Mouse (Mus musculus) gastrocnemius, postnatal 36 days (tissue): ENCODE data around the gene Dhx34. TPM values are rescaled to one million over a fixed set of nuclear protein-coding genes. Genes with fewer than 3 reads are reported as not detected.
"Not testable (repeated sequence)": the region's sequence is repeated elsewhere in the genome, so short reads cannot be mapped to it uniquely, and the experiment has no call there.

Experiments
- DNase-seq, 2 experiments: peaks; one replicate each; pipeline ENCODE4 v3.0.0; 2022
- intact Hi-C: fragments of 180-260 bp; cut with DNase I; formaldehyde crosslinking; loops from one replicate; pipeline ENCODE4 v1.15.1; 2025
- long read RNA-seq, 2 experiments: library from polyadenylated mRNA; stranded (forward); transcript quantifications; one replicate each; pipeline ENCODE4 v2.0.0; 2021
- total RNA-seq, 2 experiments: library from RNA; stranded (reverse); gene quantifications; 2 replicates each; pipeline ENCODE4 v1.2.3; 2021

The Dhx34 gene
- total RNA-seq, result 1 to 10 TPM; 3.1 to 4.5 TPM
- long read RNA-seq, experiment 1, partial matches to known transcripts, result 0 of 2 reads
- long read RNA-seq, experiment 1, other reads (novel, unspliced or antisense), result 1 of 2 reads
- long read RNA-seq, experiment 2, partial matches to known transcripts, result 1 of 1 reads
- long read RNA-seq, experiment 2, other reads (novel, unspliced or antisense), result 0 of 1 reads

- DNase-seq, result peak; percentile 91 to 96
- intact Hi-C loops, result no loop called here
Observed at GRCm38 (mm10) chr7:16221582-16222272, at the start of gene Dhx34. Dhx34 (minus strand) TSS chr7:16222037.

- intact Hi-C loops, result loop anchor here (5.0 kb wide), 1 partner anchor 294 kb away; no protein-coding TSS in a partner anchor
Observed at GRCm38 (mm10) chr7:16271139-16271538, 49.3 kb upstream of the Dhx34 start.

GRCm38 (mm10) chr7:16266593-16266992 lies 44.8 kb upstream of the Dhx34 start:
- intact Hi-C loops, result not testable (repeated sequence)

More at GRCm38 (mm10) chr7:16271139-16271538, 49.3 kb upstream of the Dhx34 start:
- DNase-seq, result no peak

GRCm38 (mm10) chr7:16265856-16266255 lies 44.0 kb upstream of the Dhx34 start:
- DNase-seq, result no peak
- intact Hi-C loops, result no loop called here

More at GRCm38 (mm10) chr7:16266593-16266992, 44.8 kb upstream of the Dhx34 start:
- DNase-seq, result not testable (repeated sequence)

- intact Hi-C loops, result loop anchor here (1.0 to 5.0 kb wide), 2 partner anchors 52 to 72 kb away; no protein-coding TSS in a partner anchor
- no peak for DNase-seq
Observed at GRCm38 (mm10) chr7:16263843-16264242, 42.0 kb upstream of the Dhx34 start.

GRCm38 (mm10) chr7:16263015-16263787 lies 41.4 kb upstream of the Dhx34 start:
- DNase-seq, result peak; percentile 60 to 75
- intact Hi-C loops, result loop anchor here (1.0 to 5.0 kb wide), 2 partner anchors 51 to 71 kb away; no protein-coding TSS in a partner anchor

GRCm38 (mm10) chr7:16261097-16261496 lies 39.3 kb upstream of the Dhx34 start:
- DNase-seq, result no peak
- intact Hi-C loops, result loop anchor here (5.0 kb wide), 1 partner anchor 49 kb away; no protein-coding TSS in a partner anchor

- intact Hi-C loops, result no loop called here
- DNase-seq, result no peak
Observed at GRCm38 (mm10) chr7:16259110-16259590, 37.3 kb upstream of the Dhx34 start, which contains the start of gene C5ar1. C5ar1 (minus strand) TSS chr7:16259540.

- intact Hi-C loops, result no loop called here
- DNase-seq, result no peak
Observed at GRCm38 (mm10) chr7:16257830-16258229, 36.0 kb upstream of the Dhx34 start.

GRCm38 (mm10) chr7:16255963-16256362 lies 34.1 kb upstream of the Dhx34 start:
- intact Hi-C loops, DNase-seq: not testable (repeated sequence)

- intact Hi-C loops, result no loop called here
- no peak for DNase-seq
Observed at GRCm38 (mm10) chr7:16254195-16254594, 32.4 kb upstream of the Dhx34 start.

- intact Hi-C loops, result no loop called here
- DNase-seq, result no peak
Observed at GRCm38 (mm10) chr7:16250687-16251086, 28.9 kb upstream of the Dhx34 start.

GRCm38 (mm10) chr7:16245958-16246357 lies 24.1 kb upstream of the Dhx34 start:
- DNase-seq, result no peak
- intact Hi-C loops, result no loop called here

- intact Hi-C loops, result no loop called here
- no peak for DNase-seq
Observed at GRCm38 (mm10) chr7:16244067-16244466, 22.2 kb upstream of the Dhx34 start, which contains the start of gene C5ar2. C5ar2 (minus strand) TSS chr7:16244154.

- intact Hi-C loops, result no loop called here
- DNase-seq, result no peak
Observed at GRCm38 (mm10) chr7:16242198-16242597, 20.4 kb upstream of the Dhx34 start.

- intact Hi-C loops, result no loop called here
- no peak for DNase-seq
Observed at GRCm38 (mm10) chr7:16241787-16242186, 19.9 kb upstream of the Dhx34 start.

GRCm38 (mm10) chr7:16240978-16241303 lies 19.1 kb upstream of the Dhx34 start:
- intact Hi-C loops, result no loop called here

GRCm38 (mm10) chr7:16240281-16240977 lies 18.6 kb upstream of the Dhx34 start:
- no peak for DNase-seq
- intact Hi-C loops, result no loop called here

More at GRCm38 (mm10) chr7:16240978-16241303, 19.1 kb upstream of the Dhx34 start:
- DNase-seq, result no peak

- intact Hi-C loops, result no loop called here
- peak; percentile 31 to 54 for DNase-seq
Observed at GRCm38 (mm10) chr7:16239554-16239997, 17.7 kb upstream of the Dhx34 start.

- intact Hi-C loops, result no loop called here
- no peak for DNase-seq
Observed at GRCm38 (mm10) chr7:16229869-16230268, 8.0 kb upstream of the Dhx34 start.
